Mouse (Mus musculus) brain, adult 10 weeks (tissue): Measurements from ENCODE around the gene Shroom2. TPM values are rescaled to one million over a fixed set of nuclear protein-coding genes. Genes with fewer than 3 reads are reported as not detected.

Experiments
- polyA plus RNA-seq: library from polyadenylated mRNA; stranded (reverse); fragments of 350-450 nt; fragmentation: Illumina TruSeq; extraction: RNeasy Lipid Tissue Mini Kit (QIAGEN cat#74804); gene quantifications from one replicate; pipeline ENCODE4 v1.2.3, GENCODE M21; 2015; ENCODE audit warnings: low read depth, low replicate concordance

Shroom2 gene
- polyA plus RNA-seq = 79.4 TPM

GRCm38 (mm10) chrX:152768891-152769599 is at the start of gene Shroom2:
Gene Shroom2, minus strand, starts transcription at chrX:152769465.

DNA sequence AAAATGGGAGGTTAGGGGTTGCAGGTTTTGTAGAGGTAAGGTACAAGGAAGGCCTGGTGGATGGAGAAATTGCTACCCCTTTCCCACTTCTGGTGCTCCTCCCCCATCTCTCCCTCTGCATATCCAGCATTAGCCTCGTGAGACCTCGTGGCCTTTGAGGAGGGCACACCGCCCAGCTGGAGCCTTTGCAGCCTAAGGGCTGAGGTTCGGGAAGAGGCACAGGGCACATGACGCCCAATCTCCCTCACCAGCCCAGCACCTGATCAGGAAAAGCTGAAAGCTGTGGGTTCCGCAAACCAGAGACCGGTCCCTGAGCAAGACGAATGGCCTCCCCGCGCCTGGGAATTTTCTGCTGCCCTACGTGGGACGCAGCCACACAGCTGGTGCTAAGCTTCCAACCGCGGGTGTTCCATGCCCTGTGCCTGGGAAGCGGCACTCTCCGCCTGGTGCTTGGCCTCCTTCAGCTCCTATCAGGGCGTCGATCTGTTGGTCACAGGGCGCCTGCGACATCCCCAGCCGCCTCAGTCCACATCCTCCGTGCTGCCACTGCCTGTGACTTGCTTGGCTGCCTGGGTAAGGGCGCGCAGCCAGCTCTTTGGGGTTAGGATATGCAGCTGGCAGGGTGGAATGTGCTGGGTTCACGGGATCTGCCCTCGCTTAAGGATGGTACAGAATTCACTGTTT is 12.6 kb upstream of the Shroom2 start, which contains the start of gene Gpr143:
TSS of gene Gpr143 (plus strand) at position 202 of the 684 bp plus-strand sequence.

DNA sequence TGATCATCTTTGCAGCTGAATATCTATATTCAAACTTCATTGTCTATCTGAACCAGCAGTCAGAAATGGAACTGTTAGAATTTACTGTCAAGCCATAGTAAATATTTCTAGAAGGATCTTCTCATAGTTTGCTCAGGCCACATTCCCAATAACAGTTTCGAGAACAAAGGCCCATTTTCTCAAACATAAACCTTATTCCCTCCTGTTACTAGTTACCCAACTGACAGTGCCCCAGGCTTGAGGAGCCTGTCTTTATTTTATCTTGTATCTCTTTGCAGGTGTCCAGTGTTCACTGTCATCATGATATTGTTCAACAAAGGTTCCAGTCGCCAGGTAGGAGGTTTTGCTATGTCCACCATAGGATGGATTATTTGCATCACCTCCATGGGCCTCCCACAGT is 206.2 kb downstream of the Shroom2 start, which contains the start of gene Cldn34a:
TSS of gene Cldn34a (plus strand) at position 301 of the 400 bp plus-strand sequence.

Other genes starting within 250 kb of the Shroom2 start
- gene Cldn34a, start 206.1 kb downstream of the Shroom2 start, polyA plus RNA-seq = not detected
- not detected for gene Gpr143, start 12.5 kb upstream of the Shroom2 start, polyA plus RNA-seq
- gene Usp51, start 237.0 kb upstream of the Shroom2 start, polyA plus RNA-seq = 1.3 TPM